Mouse (Mus musculus) testis, adult 2 months (tissue): ENCODE results near the gene Mapk1. TPM values are rescaled to one million over a fixed set of nuclear protein-coding genes. Genes with fewer than 3 reads are reported as not detected.

Experiments
- H3K27ac ChIP-seq: fragments of 200-500 bp; 2 replicates; pipeline ENCODE4 v1.5.1; 2012; ENCODE audit warnings: low read depth, low read length; ENCODE audit not compliant: control insufficient read depth, insufficient read depth
- H3K27me3 ChIP-seq: fragments of 200-500 bp; 2 replicates; pipeline ENCODE4 v1.6.1; 2012; ENCODE audit warnings: mild to moderate bottlenecking, low read length, moderate library complexity; ENCODE audit not compliant: control insufficient read depth, insufficient read depth
- H3K36me3 ChIP-seq: fragments of 200-500 bp; 2 replicates; pipeline ENCODE4 v1.6.1; 2012; ENCODE audit warnings: mild to moderate bottlenecking, low read length; ENCODE audit not compliant: control insufficient read depth, insufficient read depth
- H3K4me1 ChIP-seq: fragments of 200-500 bp; 2 replicates; pipeline ENCODE4 v1.6.1; 2012; ENCODE audit warnings: low read length; ENCODE audit not compliant: control insufficient read depth, insufficient read depth
- H3K4me3 ChIP-seq: fragments of 200-500 bp; 2 replicates; pipeline ENCODE4 v1.5.1; 2012; ENCODE audit warnings: low read depth, mild to moderate bottlenecking, low read length, moderate library complexity, mixed read lengths; ENCODE audit not compliant: control insufficient read depth
- CTCF ChIP-seq: fragments of 200-500 bp; IDR thresholded peaks from 2 replicates; pipeline ENCODE4 v1.5.1; 2012; ENCODE audit warnings: low read depth, mild to moderate bottlenecking, inconsistent platforms, low read length, moderate library complexity; ENCODE audit not compliant: control insufficient read depth, insufficient read depth, insufficient replicate concordance
- POLR2A ChIP-seq: fragments of 200-500 bp; IDR thresholded peaks from 2 replicates; pipeline ENCODE4 v1.6.1; 2012; ENCODE audit warnings: low read depth, mild to moderate bottlenecking, inconsistent platforms, low read length, moderate library complexity; ENCODE audit not compliant: control insufficient read depth
- polyA plus RNA-seq: library from polyadenylated mRNA; depleted of rRNA; stranded (reverse); fragments of >200 nt; gene quantifications from 2 replicates; pipeline ENCODE4 v1.2.3, GENCODE M21; 2012

The Mapk1 gene
- polyA plus RNA-seq, 1 experiment = 42.0 TPM

DNA sequence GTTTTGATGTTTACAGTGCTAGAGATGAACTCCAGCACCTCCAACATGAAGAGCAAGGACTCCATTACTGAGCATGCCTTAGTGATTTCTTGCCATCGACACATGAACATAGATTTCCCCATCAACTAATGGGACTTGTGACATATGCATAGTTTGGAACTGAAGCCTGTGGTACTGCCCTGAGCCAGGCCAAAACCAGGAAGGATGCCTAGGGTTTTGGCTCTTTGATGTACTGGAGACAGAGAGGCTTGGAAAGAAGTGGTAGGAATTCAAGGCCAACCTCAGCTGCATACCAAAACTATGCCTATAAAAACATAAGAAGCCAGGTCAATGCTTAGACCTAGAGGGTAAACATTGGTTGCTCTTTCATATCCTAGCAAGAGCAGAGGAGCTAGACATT, 66.7 kb downstream of the Mapk1 start:
- Histone ChIP-seq H3K4me1 (peaks cover 2% of the 10 kb centered on the region), H3K27ac (no peak overlapping the region), H3K27me3 (no peaks in the 10 kb centered on the region), H3K4me3 (no peak overlapping the region), H3K36me3 (peaks cover 2% of the 10 kb centered on the region)
- TF ChIP-seq CTCF (no peak), POLR2A (no peak)

DNA sequence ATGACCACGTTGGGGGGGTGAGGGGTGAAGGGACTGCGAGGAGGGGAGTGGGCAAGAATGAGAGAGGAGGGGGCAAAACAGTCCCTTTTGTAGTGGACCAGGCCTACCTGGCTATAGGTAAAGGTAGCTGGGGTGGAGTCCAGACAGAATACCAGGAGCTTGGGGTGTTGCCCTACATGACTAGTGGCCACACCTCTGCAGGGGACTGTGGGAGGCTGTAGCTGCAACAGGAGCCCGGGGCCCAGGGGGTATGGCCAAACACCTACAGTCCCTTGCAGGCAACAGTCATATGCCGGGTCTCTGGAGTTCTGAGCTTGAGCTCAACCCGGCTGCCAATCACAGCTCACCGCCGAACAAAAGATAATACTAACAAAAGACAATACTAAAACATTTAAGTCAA, 68.9 kb downstream of the Mapk1 start:
- H3K4me1 ChIP-seq = peaks cover 2% of the 10 kb centered on the region; the same call in 1 of the 2 replicates
- no peaks in the 10 kb centered on the region for H3K27me3 ChIP-seq
- H3K36me3 ChIP-seq = peaks cover 2% of the 10 kb centered on the region
- no peak overlapping the region for H3K27ac ChIP-seq
- no peak for TF ChIP-seq POLR2A
- TF ChIP-seq CTCF = no peak
- no peak overlapping the region for H3K4me3 ChIP-seq

DNA sequence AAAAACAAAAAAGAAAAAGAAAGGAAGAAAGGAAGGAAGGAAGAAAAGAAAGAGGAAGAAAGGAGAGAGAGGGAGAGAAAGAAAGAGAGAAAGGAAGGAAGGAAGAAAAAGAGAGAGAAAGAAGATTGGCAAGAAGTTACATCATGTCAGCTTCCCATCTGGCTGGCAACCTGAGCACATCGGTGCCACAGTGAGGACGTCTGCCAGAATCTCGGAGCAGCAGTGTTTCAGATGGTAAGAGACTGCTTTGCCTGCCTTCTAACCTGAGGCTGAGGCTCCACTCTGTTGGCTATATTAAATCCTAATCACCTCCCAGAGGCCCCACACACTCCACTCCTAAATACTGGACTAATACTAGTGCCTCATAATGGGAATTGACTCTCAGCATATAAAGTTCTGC, 70.7 kb downstream of the Mapk1 start:
- no peak for TF ChIP-seq POLR2A
- no peak for TF ChIP-seq CTCF
- Histone ChIP-seq H3K4me3 (no peak overlapping the region), H3K4me1 (peaks cover 2% of the 10 kb centered on the region; the same call in 1 of the 2 replicates), H3K36me3 (no peaks in the 10 kb centered on the region), H3K27ac (no peak overlapping the region), H3K27me3 (no peaks in the 10 kb centered on the region)

DNA sequence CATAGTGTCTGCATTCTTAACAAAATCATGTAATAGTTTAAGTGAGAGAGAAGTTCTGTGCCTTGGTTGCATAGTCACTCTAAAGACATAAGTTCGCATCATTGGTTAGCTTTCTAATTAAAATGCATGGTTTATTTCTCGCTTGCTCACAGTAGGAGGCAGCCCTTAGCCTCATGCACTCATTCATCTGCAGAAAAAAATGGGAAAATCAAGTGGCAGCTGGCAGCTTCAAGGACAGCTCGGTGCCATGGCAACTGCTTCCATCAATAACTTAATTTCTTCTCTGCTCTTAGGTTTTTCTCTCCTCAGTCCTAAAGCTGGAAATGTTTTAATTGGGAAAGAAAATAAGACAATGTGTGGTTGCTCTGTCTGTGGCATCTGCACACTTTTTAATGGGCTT, 72.4 kb downstream of the Mapk1 start:
- H3K27me3 ChIP-seq = no peaks in the 10 kb centered on the region
- H3K4me3 ChIP-seq = no peak overlapping the region
- H3K27ac ChIP-seq = no peak overlapping the region
- peaks cover 2% of the 10 kb centered on the region; the same call in 1 of the 2 replicates for H3K4me1 ChIP-seq
- no peak for TF ChIP-seq CTCF
- TF ChIP-seq POLR2A = no peak
- no peaks in the 10 kb centered on the region for H3K36me3 ChIP-seq

DNA sequence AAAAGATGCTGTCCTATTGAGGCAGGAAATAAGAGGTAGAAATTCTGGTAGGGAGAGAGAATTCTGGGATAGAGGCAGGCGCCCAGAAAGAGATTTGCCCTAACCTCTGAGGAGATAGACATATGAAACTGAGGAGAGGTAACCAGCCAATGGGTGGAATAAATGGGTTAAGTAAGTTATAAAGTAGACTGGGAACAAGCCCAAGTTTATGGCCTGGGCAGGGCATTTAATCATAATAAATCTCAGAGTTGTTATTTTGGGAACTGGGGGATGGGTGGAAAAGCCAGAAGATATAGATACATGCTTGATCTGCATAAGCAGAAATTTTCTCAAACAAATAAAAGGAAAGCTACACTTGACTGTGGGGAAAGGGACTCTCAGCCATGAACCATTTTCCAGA, 79.2 kb downstream of the Mapk1 start:
- H3K4me1 ChIP-seq = no peaks in the 10 kb centered on the region
- no peak for TF ChIP-seq CTCF
- no peak for TF ChIP-seq POLR2A
- no peaks in the 10 kb centered on the region for H3K27me3 ChIP-seq
- H3K36me3 ChIP-seq = no peaks in the 10 kb centered on the region
- H3K4me3 ChIP-seq = no peak overlapping the region
- no peak overlapping the region for H3K27ac ChIP-seq

DNA sequence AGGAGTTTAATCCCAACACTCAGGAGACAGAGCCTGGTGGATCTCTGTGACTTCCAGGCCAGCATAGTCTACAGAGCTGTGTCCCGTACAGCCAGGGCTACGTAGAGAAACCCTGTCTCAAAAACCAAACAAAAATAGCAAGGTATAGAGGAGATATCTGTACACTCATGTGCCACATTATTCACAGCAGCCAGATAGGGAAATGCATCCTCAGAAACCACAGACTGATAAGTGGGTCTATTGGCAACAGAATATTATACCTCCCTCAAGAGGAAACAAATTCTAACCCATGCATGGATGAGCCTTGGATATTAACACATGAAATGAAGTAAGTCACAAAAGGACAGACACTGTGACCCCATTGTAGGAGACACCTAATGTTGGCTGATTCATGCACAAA, 84.4 kb downstream of the Mapk1 start:
- no peak overlapping the region for H3K27ac ChIP-seq
- H3K27me3 ChIP-seq = no peaks in the 10 kb centered on the region
- H3K4me3 ChIP-seq = no peak overlapping the region
- TF ChIP-seq POLR2A (no peak), CTCF (no peak)
- peaks cover 3% of the 10 kb centered on the region; the same call in 1 of the 2 replicates for H3K36me3 ChIP-seq
- peaks cover 5% of the 10 kb centered on the region for H3K4me1 ChIP-seq

DNA sequence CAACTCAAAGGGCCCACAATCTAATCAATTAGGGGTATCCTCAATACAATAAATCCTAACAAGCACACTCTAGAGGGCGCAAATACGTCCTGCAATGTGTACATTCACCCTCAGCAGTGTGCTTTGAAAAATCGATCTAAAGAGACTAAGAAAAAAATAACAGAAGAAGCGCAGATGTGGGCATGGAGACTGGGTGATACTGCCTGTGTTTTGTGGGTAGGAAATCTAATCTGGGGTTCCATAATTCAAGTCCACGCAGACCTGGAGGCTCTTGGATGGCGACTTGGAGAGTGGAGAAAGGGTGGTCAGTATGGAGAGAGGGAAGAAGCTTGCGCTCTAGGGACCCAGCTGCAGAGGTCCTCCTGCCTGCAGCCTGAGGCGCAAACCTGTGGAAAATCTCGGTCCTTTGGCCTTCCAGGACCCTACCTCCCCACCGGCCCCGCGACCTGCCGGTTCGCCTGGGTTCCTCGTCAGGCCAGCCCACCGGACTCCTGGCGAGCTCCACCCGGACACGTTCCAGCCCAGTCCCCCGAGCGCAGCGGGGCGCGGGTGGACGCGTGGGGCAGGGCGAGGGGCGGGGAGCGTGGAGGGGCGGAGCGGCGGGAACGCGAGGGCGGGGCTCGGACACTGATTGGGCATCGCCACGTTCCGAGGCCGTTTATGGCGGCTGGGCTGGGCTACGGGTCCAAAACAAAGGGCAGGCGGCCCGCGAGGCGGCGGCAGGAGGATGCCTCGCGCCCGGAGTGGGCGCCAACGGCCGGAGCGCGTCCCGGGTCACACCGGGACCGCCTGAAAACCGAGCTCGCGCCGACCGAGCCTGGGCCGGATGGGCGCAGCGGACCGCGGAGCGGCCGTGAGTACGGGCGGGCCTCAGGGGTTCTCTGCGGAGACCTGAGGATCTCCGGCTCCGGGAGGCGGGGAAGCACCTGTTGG, 86.6 kb downstream of the Mapk1 start, which contains the start of gene Ypel1:
Gene Ypel1 (plus strand): TSS at position 186 of the 933 bp plus-strand sequence.
- Histone ChIP-seq H3K36me3 (peaks cover 3% of the 10 kb centered on the region; the same call in 1 of the 2 replicates), H3K4me1 (peaks cover 5% of the 10 kb centered on the region), H3K27me3 (no peaks in the 10 kb centered on the region), H3K4me3 (peak within 1 kb of the TSS; percentile 85), H3K27ac (peak within 1 kb of the TSS; percentile 80)
- no peak for TF ChIP-seq CTCF
- TF ChIP-seq POLR2A = peak; percentile 63
